Mouse (Mus musculus) embryonic facial prominence, embryonic 13.5 days (tissue): ENCODE measurements at regions not wholly inside any gene's neighbourhood (a gene's known extent, or its start where the extent isn't known, plus 50 kb on each side); places are given as distances from the start of the nearest gene placed in this dataset.
A peak's percentile ranks its signal among the peaks of the same experiment; 100 is the strongest.

Experiments used
- ATAC-seq: fragments of 200-750 bp; cut with Nextera tagmentation; 2 replicates; pipeline ENCODE4 v1.8.0; 2017; ENCODE audit warnings: low read depth; ENCODE audit not compliant: insufficient number of reproducible peaks, insufficient read depth, low FRiP score, low TSS enrichment
- H3K27ac ChIP-seq: fragments of 300-500 bp; sonication (generic); 2 replicates; pipeline ENCODE4 v1.5.1; 2015; ENCODE audit warnings: moderate library complexity, mild to moderate bottlenecking, inconsistent platforms
- H3K27me3 ChIP-seq: fragments of 300-500 bp; sonication (generic); 2 replicates; pipeline ENCODE4 v1.6.1; 2015; ENCODE audit warnings: mild to moderate bottlenecking, inconsistent platforms
- H3K36me3 ChIP-seq: fragments of 300-500 bp; sonication (generic); 2 replicates; pipeline ENCODE4 v1.6.1; 2015; ENCODE audit warnings: mild to moderate bottlenecking, inconsistent platforms
- H3K4me1 ChIP-seq: fragments of 300-500 bp; sonication (generic); 2 replicates; pipeline ENCODE4 v1.6.1; 2015; ENCODE audit warnings: inconsistent platforms
- H3K4me2 ChIP-seq: fragments of 300-500 bp; sonication (generic); 2 replicates; pipeline ENCODE4 v1.6.1; 2015; ENCODE audit warnings: moderate library complexity, mild to moderate bottlenecking, inconsistent platforms
- H3K4me3 ChIP-seq: fragments of 300-500 bp; sonication (generic); 2 replicates; pipeline ENCODE4 v1.5.1; 2015; ENCODE audit warnings: mild to moderate bottlenecking, inconsistent platforms
- H3K9ac ChIP-seq: fragments of 300-500 bp; sonication (generic); 2 replicates; pipeline ENCODE4 v1.6.1; 2015; ENCODE audit warnings: mild to moderate bottlenecking, inconsistent platforms
- H3K9me3 ChIP-seq: fragments of 300-500 bp; sonication (generic); 2 replicates; pipeline ENCODE4 v1.6.1; 2016; ENCODE audit warnings: inconsistent platforms
- WGBS: fragments of 180-500 bp; shearing (Covaris S2); methylation state at CpG from one replicate; pipeline ENCODE4 v1.1.7; 2015; ENCODE audit warnings: mixed read lengths; 5-methylcytosine and 5-hydroxymethylcytosine counted together

DNA sequence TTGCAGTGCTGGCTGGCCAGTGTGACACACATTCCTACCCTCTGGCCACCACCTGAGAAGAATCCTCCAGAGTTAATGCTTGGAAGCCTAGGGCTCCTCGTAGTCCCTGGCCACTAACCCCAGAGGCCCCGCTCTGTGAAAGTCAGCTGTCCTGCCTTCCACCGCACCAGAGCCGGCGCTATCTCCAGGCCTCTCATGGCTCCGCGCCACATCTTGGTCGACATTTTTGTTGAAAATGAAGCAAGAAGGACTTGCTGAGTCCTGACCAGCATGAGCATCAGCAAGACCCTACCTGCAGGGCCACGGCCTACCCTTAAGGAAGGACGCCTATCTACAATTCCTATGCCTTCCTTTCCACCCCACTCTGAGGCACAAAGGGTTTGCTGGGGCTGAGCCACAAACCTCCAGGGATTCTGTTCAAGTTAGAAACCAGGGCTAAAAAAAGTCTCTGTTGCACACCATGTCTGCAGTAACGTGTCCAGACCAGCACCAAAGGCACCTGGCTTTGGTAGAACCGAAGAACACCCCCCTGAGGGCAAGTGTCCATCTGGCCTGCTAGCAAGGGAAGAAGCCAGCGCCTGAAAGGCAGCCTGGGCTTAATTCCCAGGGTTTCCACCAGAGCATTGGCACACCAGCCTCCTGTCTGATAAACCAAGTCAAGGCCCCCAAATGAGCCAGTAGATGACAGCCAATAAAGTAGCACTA is 97.5 kb upstream of the Spred2 start:
- Histone ChIP-seq H3K27ac (no peak overlapping the region), H3K9ac (no peak overlapping the region), H3K4me2 (no peak overlapping the region), H3K27me3 (no peaks in the 10 kb centered on the region), H3K4me1 (peaks cover 18% of the 10 kb centered on the region), H3K4me3 (no peak overlapping the region), H3K9me3 (no peaks in the 10 kb centered on the region), H3K36me3 (no peaks in the 10 kb centered on the region)
- 81% methylated on average over 13 of the region's 13 CpGs for WGBS
- ATAC-seq = no peak

DNA sequence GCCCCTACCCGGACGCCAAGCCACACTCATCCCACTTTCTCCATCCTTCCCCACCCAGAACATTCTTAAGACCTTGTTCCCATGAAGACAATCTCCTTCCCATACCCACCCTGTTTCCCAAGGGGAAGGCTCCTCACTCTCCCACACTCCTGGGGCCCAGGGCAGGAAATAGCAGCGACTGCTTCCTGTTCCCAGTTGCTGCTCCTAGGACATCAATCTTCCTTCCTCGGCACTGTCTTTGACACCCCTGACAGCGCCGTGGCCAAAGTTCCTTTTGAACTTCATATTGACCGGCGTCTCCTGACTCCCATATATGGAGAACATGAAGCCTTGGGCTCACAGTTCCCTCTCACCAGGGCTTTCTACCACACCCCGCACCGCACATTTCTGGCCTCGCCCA is 96.2 kb upstream of the Spred2 start:
- no peak for ATAC-seq
- H3K27me3 ChIP-seq = no peaks in the 10 kb centered on the region
- no peak overlapping the region for H3K9ac ChIP-seq
- no peaks in the 10 kb centered on the region for H3K36me3 ChIP-seq
- H3K9me3 ChIP-seq = no peaks in the 10 kb centered on the region
- H3K4me1 ChIP-seq = peaks cover 18% of the 10 kb centered on the region
- no peak overlapping the region for H3K4me2 ChIP-seq
- no peak overlapping the region for H3K4me3 ChIP-seq
- WGBS = 82% methylated on average over 11 of the region's 11 CpGs
- H3K27ac ChIP-seq = no peak overlapping the region

DNA sequence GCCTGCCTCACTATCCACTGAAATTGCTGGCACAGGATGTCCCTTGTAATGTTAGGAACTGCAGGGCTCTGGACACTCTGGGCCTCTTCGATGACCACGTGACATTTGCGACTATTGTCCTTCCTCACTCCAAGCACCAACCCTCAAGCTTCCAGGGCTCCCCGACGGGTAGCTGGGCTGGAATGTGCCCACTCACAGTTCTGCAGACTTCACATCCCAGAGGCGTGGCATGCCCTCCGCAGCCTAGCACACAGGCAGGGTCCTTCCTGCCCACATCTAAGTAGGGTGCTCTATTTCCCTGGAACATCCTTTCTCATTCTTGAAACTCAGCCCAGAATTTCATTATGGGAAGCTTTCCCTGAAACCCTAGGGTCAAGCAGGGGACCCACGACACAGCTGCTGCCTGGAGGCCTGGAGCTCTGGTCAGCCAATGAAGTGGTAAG is 95.2 kb upstream of the Spred2 start:
- no peak overlapping the region for H3K4me3 ChIP-seq
- WGBS = 54% methylated on average over 8 of the region's 8 CpGs
- H3K4me1 ChIP-seq = peaks cover 18% of the 10 kb centered on the region
- H3K4me2 ChIP-seq = no peak overlapping the region
- H3K27me3 ChIP-seq = no peaks in the 10 kb centered on the region
- H3K27ac ChIP-seq = peak overlapping the region; percentile 29; the same call in 1 of the 2 replicates
- 0 out of 2 replicates have a peak overlapping the region, but pooled peaks have one; percentile 11 for H3K9ac ChIP-seq
- no peaks in the 10 kb centered on the region for H3K9me3 ChIP-seq
- no peak for ATAC-seq
- H3K36me3 ChIP-seq = no peaks in the 10 kb centered on the region

DNA sequence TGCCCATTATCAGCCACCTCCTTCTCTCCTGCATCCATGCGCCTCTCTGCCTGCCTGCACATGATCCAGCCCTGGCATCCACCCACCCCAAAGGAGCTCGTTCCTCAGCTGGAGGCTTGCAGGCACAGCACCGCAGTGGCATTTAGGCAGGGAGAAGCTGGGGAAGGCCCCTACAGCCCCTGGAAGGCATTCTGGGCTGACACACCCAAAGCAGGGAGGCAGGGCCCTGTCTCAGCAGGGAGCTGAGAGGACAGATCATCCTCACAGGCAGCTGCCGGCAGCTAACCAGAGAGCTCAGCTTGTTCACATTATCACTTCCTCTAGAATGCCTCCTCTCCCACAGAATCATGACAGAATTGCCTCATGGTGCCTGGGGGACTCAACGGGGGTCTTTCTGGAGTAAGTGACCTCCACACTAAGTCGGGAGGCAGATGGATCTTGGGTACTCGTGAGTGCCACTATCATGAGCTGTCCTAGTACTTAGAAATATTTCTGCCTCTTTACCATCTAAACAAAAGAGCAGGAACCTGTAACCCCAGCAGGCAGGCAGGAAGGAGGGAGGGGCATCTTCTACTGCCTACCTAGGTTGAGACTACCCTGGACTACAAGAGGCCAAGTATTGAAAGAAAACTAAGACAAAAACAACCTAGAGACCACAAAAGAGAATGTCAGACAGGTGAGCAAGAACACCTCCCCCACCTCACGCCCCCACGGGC is 94.5 kb upstream of the Spred2 start:
- H3K9ac ChIP-seq = 0 out of 2 replicates have a peak overlapping the region, but pooled peaks have one; percentile 41
- H3K27me3 ChIP-seq = no peaks in the 10 kb centered on the region
- peaks cover 18% of the 10 kb centered on the region for H3K4me1 ChIP-seq
- H3K36me3 ChIP-seq = no peaks in the 10 kb centered on the region
- ATAC-seq = no peak
- peak overlapping the region; percentile 29 for H3K27ac ChIP-seq
- no peaks in the 10 kb centered on the region for H3K9me3 ChIP-seq
- 17% methylated on average over 9 of the region's 9 CpGs for WGBS
- no peak overlapping the region for H3K4me3 ChIP-seq
- no peak overlapping the region for H3K4me2 ChIP-seq

DNA sequence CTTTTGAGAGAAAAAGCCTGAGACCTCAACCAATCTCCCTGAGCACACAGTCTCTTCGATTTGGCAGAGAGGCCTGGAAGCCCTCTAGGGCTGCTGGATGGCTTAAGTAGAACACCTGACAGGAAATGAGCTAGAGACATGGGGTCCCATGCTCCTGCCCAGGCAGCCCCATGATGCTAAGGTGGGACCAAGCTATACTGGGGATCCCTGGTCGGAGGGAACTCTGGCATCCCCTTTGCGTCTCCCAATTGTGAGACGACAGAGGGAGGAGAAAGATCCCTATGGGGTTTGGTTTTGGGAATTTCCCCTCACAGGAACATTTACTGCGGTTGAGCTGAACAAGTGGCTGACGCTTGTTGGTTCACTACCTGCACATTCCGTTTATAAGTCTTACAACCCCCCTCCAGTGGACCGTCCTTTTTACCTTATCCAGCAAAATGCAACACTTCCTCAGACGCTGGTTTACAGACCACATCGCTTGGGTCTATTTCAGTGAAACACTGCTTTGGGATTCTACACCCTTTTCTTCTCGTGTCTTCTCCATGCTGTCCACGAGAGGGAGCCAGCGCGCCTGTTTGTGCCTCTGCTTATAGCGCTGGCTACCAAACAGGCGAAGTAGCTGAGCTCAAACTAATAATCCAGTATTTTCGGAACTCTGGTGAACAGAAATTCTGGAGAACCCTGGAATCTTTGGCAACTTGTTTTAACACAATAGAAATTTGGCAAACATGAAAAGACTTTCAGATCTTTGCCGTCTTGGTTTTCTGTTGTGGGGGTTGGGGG is 93.7 kb upstream of the Spred2 start:
- Histone ChIP-seq H3K27me3 (no peaks in the 10 kb centered on the region), H3K9ac (no peak overlapping the region), H3K4me2 (no peak overlapping the region), H3K27ac (no peak overlapping the region), H3K4me3 (no peak overlapping the region), H3K36me3 (no peaks in the 10 kb centered on the region), H3K9me3 (no peaks in the 10 kb centered on the region), H3K4me1 (peaks cover 23% of the 10 kb centered on the region)
- 16% methylated on average over 18 of the region's 18 CpGs for WGBS
- no peak for ATAC-seq

DNA sequence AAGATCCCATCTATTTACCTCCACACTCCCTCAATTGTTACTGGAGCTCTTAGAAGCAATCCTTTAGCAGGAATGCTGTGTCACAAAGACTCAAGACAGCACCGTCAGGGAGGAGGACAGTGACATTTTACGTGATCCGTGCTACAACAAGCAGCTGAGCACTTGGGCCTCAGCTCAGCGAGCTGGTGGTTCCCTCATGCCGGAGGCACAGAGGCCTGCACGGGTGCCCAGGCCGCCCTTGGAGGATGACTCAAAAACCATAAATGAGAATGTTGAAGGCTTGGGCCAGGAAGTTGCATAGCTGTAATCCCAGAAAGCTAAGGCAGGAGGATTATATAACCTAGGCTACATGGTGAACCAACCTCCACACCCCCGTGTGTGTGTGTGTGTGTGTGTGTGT is 89.6 kb upstream of the Spred2 start:
- no peaks in the 10 kb centered on the region for H3K27me3 ChIP-seq
- 78% methylated on average over 8 of the region's 8 CpGs for WGBS
- no peak for ATAC-seq
- H3K27ac ChIP-seq = no peak overlapping the region
- H3K9ac ChIP-seq = no peak overlapping the region
- no peaks in the 10 kb centered on the region for H3K9me3 ChIP-seq
- H3K4me1 ChIP-seq = peaks cover 22% of the 10 kb centered on the region
- no peaks in the 10 kb centered on the region for H3K36me3 ChIP-seq
- H3K4me2 ChIP-seq = no peak overlapping the region
- H3K4me3 ChIP-seq = no peak overlapping the region

DNA sequence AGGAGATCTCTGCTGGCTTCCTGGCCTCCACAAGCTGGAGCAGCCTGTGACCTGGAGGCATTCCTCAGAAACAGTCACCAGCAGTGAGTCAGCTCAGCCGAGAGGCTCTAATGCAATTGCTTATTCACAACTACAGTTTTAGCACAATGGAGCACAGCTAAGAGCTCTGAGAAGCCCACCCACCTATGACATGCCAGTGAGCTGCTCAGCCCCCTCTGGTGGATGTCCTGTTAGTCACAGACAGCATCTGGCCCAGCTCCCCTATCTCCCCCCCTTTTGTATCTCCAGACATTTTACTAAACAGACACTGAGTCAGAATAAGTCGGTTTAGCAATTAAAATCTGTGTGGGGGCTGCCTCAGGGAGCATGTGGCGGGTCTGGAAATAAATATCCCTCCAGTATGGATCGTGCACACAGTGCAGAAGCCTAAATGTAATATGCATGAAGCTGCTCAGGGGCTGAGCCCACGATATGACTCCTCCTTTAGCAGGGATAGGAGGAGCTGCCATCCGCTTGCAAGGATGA is 88.9 kb upstream of the Spred2 start:
- 18% methylated on average over 6 of the region's 6 CpGs for WGBS
- Histone ChIP-seq H3K4me3 (no peak overlapping the region), H3K4me1 (peaks cover 14% of the 10 kb centered on the region), H3K27me3 (no peaks in the 10 kb centered on the region), H3K4me2 (peak overlapping the region; percentile 42), H3K27ac (peak overlapping the region; percentile 76; the same call in 1 of the 2 replicates), H3K9me3 (no peaks in the 10 kb centered on the region), H3K36me3 (no peaks in the 10 kb centered on the region), H3K9ac (peak overlapping the region; percentile 49; the same call in 1 of the 2 replicates)
- ATAC-seq = peak; percentile 65; the same call in 1 of the 2 replicates

DNA sequence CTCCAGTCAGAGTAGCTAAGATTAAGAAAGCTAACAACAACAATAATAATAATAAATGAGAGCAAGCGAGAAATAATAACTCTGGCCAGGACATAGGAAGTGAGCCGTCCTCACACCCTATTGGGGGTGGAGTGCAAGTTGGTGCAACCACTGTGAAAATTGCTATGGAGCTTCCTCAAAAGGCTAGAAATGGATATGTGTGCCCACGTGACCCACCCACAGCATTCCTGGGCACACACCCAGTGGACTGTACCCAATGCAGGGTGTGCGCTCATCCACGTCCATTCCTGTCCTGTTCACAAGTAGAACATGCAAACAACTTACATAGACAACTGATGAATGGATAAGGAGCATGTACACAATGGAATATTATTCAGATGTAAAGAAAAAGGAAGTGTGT is 85.2 kb upstream of the Spred2 start:
- Histone ChIP-seq H3K9me3 (no peaks in the 10 kb centered on the region), H3K27ac (no peak overlapping the region), H3K4me1 (peaks cover 12% of the 10 kb centered on the region), H3K4me2 (no peak overlapping the region), H3K36me3 (no peaks in the 10 kb centered on the region), H3K27me3 (no peaks in the 10 kb centered on the region), H3K9ac (no peak overlapping the region), H3K4me3 (no peak overlapping the region)
- 91% methylated on average over 5 of the region's 5 CpGs for WGBS
- no peak for ATAC-seq

DNA sequence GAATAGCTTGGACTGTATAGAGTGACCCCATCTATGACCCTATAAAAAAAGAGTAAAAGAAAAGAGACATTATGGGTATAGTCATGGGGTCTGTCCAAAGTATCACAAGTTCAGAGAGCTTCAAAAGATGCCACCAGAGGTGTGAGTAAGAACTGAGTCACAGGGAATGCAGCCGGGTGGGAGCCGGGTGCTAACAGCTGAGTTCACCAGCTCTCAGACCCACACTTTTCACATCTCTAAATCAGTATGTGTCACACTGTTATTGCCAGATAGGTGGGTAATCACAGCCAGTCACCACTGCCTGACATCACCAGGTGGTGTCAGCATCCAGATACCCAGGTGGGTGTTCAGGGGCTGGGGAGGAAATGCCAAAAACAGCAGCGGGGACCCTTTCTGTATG is 81.1 kb upstream of the Spred2 start:
- no peaks in the 10 kb centered on the region for H3K9me3 ChIP-seq
- H3K4me2 ChIP-seq = no peak overlapping the region
- H3K9ac ChIP-seq = no peak overlapping the region
- WGBS = 92% methylated on average over 3 of the region's 3 CpGs
- H3K36me3 ChIP-seq = no peaks in the 10 kb centered on the region
- no peaks in the 10 kb centered on the region for H3K4me1 ChIP-seq
- H3K27ac ChIP-seq = no peak overlapping the region
- H3K27me3 ChIP-seq = no peaks in the 10 kb centered on the region
- no peak overlapping the region for H3K4me3 ChIP-seq
- ATAC-seq = no peak

DNA sequence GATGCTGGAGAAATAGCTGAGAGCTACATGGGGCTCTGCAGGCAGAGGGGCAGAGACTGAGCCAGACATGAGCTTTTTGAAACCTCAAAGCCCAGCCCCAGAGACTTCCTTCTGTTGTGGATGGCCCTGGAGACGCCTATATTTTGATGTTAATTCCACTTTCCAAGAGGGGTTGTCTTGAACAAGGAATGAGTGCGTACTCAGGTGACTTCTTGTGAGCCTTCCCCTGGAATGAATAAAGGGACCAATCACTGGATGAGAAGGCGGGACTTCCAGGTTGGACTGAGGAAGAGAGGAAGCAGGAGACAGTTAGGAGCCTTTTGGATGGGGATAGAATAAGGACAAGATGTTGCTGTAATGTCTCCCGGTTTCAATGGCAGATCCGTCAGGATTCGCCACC is 76.3 kb upstream of the Spred2 start:
- H3K27me3 ChIP-seq = no peaks in the 10 kb centered on the region
- peaks cover 14% of the 10 kb centered on the region for H3K4me1 ChIP-seq
- no peak overlapping the region for H3K27ac ChIP-seq
- ATAC-seq = no peak
- 90% methylated on average over 6 of the region's 6 CpGs for WGBS
- H3K4me3 ChIP-seq = no peak overlapping the region
- no peaks in the 10 kb centered on the region for H3K36me3 ChIP-seq
- no peaks in the 10 kb centered on the region for H3K9me3 ChIP-seq
- no peak overlapping the region for H3K9ac ChIP-seq
- no peak overlapping the region for H3K4me2 ChIP-seq

DNA sequence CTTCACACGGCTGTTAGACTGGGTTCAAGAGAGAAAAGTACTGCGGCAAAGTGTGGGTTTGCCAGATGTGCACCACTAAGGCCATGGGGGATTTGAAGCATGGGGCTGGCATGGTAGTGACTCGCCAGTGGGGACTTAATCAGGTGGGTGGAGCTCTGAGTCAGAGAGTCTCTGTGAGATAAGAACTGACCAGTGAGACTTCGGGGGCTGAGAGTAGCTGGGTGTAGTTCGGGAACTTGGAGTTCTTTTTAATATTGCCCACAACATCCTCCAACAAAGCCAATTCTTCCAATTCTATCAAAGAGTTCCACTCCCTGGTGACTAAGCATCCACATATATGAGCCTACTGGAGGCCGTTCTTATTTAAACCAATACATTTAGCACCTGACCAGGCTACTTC is 75.8 kb upstream of the Spred2 start:
- H3K9ac ChIP-seq = no peak overlapping the region
- peaks cover 14% of the 10 kb centered on the region for H3K4me1 ChIP-seq
- H3K36me3 ChIP-seq = no peaks in the 10 kb centered on the region
- no peak for ATAC-seq
- H3K9me3 ChIP-seq = no peaks in the 10 kb centered on the region
- no peak overlapping the region for H3K4me2 ChIP-seq
- no peak overlapping the region for H3K27ac ChIP-seq
- H3K27me3 ChIP-seq = no peaks in the 10 kb centered on the region
- H3K4me3 ChIP-seq = no peak overlapping the region
- WGBS = 83% methylated on average over 6 of the region's 6 CpGs
